Mouse (Mus musculus) cerebellum, adult 2 months (tissue): Measurements from ENCODE around the gene Tspan9. TPM values are rescaled to one million over a fixed set of nuclear protein-coding genes. Genes with fewer than 3 reads are reported as not detected.

Source experiments
- DNase-seq, 2 experiments: peaks; one replicate each; pipeline ENCODE4 v3.0.0; 2021
- H3K27ac ChIP-seq: fragments of 200-500 bp; 2 replicates; pipeline ENCODE4 v1.5.1; 2012; ENCODE audit warnings: low read length, control low read depth, inconsistent platforms; ENCODE audit not compliant: insufficient read depth
- H3K27me3 ChIP-seq: fragments of 200-500 bp; 2 replicates; pipeline ENCODE4 v1.6.1; 2012; ENCODE audit warnings: inconsistent platforms, mild to moderate bottlenecking, low read length, moderate library complexity; ENCODE audit not compliant: control insufficient read depth, insufficient read depth
- H3K4me1 ChIP-seq: fragments of 200-500 bp; 2 replicates; pipeline ENCODE4 v1.6.1; 2011; ENCODE audit warnings: low read length; ENCODE audit not compliant: control insufficient read depth, insufficient read depth
- H3K4me3 ChIP-seq: fragments of 200-500 bp; replicated peaks from 2 replicates; pipeline ENCODE3; 2011; ENCODE audit warnings: mild to moderate bottlenecking, low read depth, low read length, control low read depth; ENCODE audit not compliant: insufficient read depth
- CTCF ChIP-seq: fragments of 200-500 bp; IDR thresholded peaks from 2 replicates; pipeline ENCODE4 v1.5.1; 2011; ENCODE audit warnings: low read depth, mild to moderate bottlenecking, control low read depth, low read length, moderate library complexity, borderline replicate concordance; ENCODE audit not compliant: insufficient read depth
- POLR2A ChIP-seq: fragments of 200-500 bp; IDR thresholded peaks from 2 replicates; pipeline ENCODE4 v1.6.1; 2011; ENCODE audit warnings: low read length, control low read depth, borderline replicate concordance; ENCODE audit not compliant: insufficient read depth
- WGBS: fragments of 180-500 bp; shearing (Covaris S2); methylation state at CpG from one replicate; pipeline ENCODE4 v1.1.7; 2018; 5-methylcytosine and 5-hydroxymethylcytosine counted together
- polyA plus RNA-seq: library from polyadenylated mRNA; depleted of rRNA; stranded (reverse); fragments of >200 nt; gene quantifications from 2 replicates; pipeline ENCODE4 v1.2.3, GENCODE M21; 2012

Tspan9 gene
- polyA plus RNA-seq, 1 experiment: 303 TPM

- no peak overlapping the region for H3K4me3 ChIP-seq
- 58% methylated on average over 2 of the region's 2 CpGs for WGBS
- no peaks in the 10 kb centered on the region for H3K4me1 ChIP-seq
- DNase-seq: no peak
- H3K27ac ChIP-seq: no peak overlapping the region
- no peaks in the 10 kb centered on the region; the same call in 1 of the 2 replicates for H3K27me3 ChIP-seq
- TF ChIP-seq POLR2A: no peak
- TF ChIP-seq CTCF: no peak
These were observed 22.2 kb upstream of the Tspan9 start for GRCm38 (mm10) chr6:128165564-128165963.

GRCm38 (mm10) chr6:128164632-128165031 is 21.2 kb upstream of the Tspan9 start:
- no peak for DNase-seq
- no peak for TF ChIP-seq CTCF
- TF ChIP-seq POLR2A: no peak
- Histone ChIP-seq H3K27me3 (no peaks in the 10 kb centered on the region; the same call in 1 of the 2 replicates), H3K27ac (no peak overlapping the region), H3K4me3 (no peak overlapping the region), H3K4me1 (no peaks in the 10 kb centered on the region)
- 90% methylated on average over 8 of the region's 8 CpGs for WGBS

GRCm38 (mm10) chr6:128159092-128159491 is 15.7 kb upstream of the Tspan9 start:
- H3K4me1 ChIP-seq: 0 out of 2 replicates have a peak, but pooled peaks cover 2% of the 10 kb centered on the region
- H3K27me3 ChIP-seq: no peaks in the 10 kb centered on the region; the same call in 1 of the 2 replicates
- DNase-seq: peak; percentile 39 to 56
- no peak overlapping the region for H3K4me3 ChIP-seq
- WGBS: 76% methylated on average over 6 of the region's 6 CpGs
- no peak overlapping the region for H3K27ac ChIP-seq
- TF ChIP-seq POLR2A: no peak
- TF ChIP-seq CTCF: no peak

- Histone ChIP-seq H3K4me3 (no peak overlapping the region), H3K4me1 (0 out of 2 replicates have a peak, but pooled peaks cover 2% of the 10 kb centered on the region), H3K27ac (no peak overlapping the region), H3K27me3 (no peaks in the 10 kb centered on the region; the same call in 1 of the 2 replicates)
- WGBS: 63% methylated on average over 12 of the region's 12 CpGs
- DNase-seq: peak in 1 of 2 experiments; percentile 21
- TF ChIP-seq POLR2A (no peak), CTCF (no peak)
These were observed 14.6 kb upstream of the Tspan9 start for GRCm38 (mm10) chr6:128158031-128158430.

GRCm38 (mm10) chr6:128156476-128156875 is 13.1 kb upstream of the Tspan9 start:
- no peak overlapping the region for H3K27ac ChIP-seq
- 90% methylated on average over 4 of the region's 4 CpGs for whole genome bisulfite sequencing
- no peak for TF ChIP-seq CTCF
- no peak for TF ChIP-seq POLR2A
- no peak overlapping the region for H3K4me3 ChIP-seq
- DNase-seq: no peak
- H3K4me1 ChIP-seq: 0 out of 2 replicates have a peak, but pooled peaks cover 2% of the 10 kb centered on the region
- H3K27me3 ChIP-seq: no peaks in the 10 kb centered on the region

- no peak for DNase-seq
- Histone ChIP-seq H3K27me3 (no peaks in the 10 kb centered on the region), H3K27ac (no peak overlapping the region), H3K4me1 (0 out of 2 replicates have a peak, but pooled peaks cover 2% of the 10 kb centered on the region), H3K4me3 (no peak overlapping the region)
- 95% methylated on average over 2 of the region's 2 CpGs for WGBS
- TF ChIP-seq CTCF: no peak
- TF ChIP-seq POLR2A: no peak
These were observed 12.5 kb upstream of the Tspan9 start for GRCm38 (mm10) chr6:128155935-128156334.

- no peaks in the 10 kb centered on the region for H3K4me1 ChIP-seq
- 49% methylated on average over 6 of the region's 6 CpGs for WGBS
- H3K4me3 ChIP-seq: no peak overlapping the region
- H3K27me3 ChIP-seq: no peaks in the 10 kb centered on the region
- no peak for TF ChIP-seq POLR2A
- TF ChIP-seq CTCF: peak; percentile 82
- peak; percentile 60 to 72 for DNase-seq
- no peak overlapping the region for H3K27ac ChIP-seq
These were observed 2.4 kb upstream of the Tspan9 start for GRCm38 (mm10) chr6:128145765-128146164.
